Mouse (Mus musculus) erythroblast, embryonic 14.5 days (primary cell): ENCODE data around the gene Ybey.

Source experiments
- GATA1 ChIP-seq: IDR thresholded peaks from 2 replicates; pipeline ENCODE4 v1.6.1; 2012; ENCODE audit warnings: low read length, inconsistent platforms, mixed read lengths
- TAL1 ChIP-seq: IDR thresholded peaks from 3 replicates; pipeline ENCODE4 v1.6.1; 2012; ENCODE audit warnings: low read length, inconsistent platforms, mixed read lengths

DNA sequence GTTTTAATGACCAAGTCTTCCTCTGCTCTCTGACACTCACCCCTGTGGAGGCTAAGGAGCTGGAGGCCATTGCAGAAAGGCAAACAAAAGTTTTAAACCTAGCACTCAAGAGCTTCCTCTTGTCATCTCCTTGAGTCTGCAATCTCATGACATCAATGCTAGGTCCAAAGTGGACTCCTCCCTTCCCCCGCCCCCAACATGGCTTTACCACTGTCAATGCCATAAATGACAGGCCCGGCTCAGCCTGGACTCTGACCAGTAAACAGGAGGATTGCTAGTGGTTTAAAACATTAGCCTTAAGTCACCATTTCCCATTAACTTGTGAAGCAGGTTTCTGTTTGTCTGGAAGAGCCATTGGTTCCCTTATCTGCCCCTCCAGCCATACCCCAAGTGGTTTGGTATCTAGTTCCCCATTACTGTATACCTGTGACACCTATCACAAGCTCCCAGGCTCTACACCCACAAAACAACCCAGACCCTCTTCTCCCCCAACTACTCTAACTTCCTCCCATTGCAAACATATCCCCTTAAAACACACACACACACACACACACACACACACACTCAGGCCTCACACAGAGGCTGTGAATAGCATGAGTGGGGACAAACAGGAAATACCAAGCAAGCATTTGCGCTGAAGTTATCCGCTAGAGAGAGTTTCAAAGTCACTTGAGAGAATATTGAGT, 22.8 kb downstream of the Ybey start:
- TF ChIP-seq TAL1 (no peak), GATA1 (no peak)
